Mouse (Mus musculus) small intestine, adult 2 months (tissue): ENCODE measurements around the gene Entpd2.

Experiments used
- CTCF ChIP-seq: fragments of 200-500 bp; IDR thresholded peaks from 2 replicates; pipeline ENCODE4 v1.5.1; 2012; ENCODE audit warnings: low read depth, mild to moderate bottlenecking, control low read depth, inconsistent platforms, low read length, moderate library complexity, mixed read lengths; ENCODE audit not compliant: insufficient replicate concordance, insufficient read length; ENCODE audit errors: extremely low read depth
- POLR2A ChIP-seq: fragments of 200-500 bp; IDR thresholded peaks from 2 replicates; pipeline ENCODE4 v1.6.1; 2012; ENCODE audit warnings: low read depth, mild to moderate bottlenecking, control low read depth, inconsistent platforms, low read length, moderate library complexity

DNA sequence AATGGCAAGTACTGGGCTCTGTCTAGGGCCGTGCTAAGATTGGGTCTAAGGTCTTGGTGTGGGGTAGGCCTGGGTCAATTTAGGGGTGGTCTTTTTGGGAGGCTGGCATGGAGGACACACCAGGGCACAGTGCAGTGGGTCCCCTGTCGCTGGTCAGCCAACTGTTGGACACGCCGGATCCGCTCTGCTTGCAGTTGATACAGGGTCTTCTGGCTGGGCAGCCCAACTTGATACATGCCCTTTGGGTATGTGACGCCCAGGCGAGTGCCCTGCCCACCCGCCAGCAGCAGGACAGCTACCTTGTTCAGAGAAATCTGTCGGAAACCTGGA lies 30.9 kb upstream of the Entpd2 start:
- TF ChIP-seq POLR2A (no peak), CTCF (no peak)
